Mouse (Mus musculus): Measurements from ENCODE around the gene Ddx54.

The Ddx54 gene

GRCm38 (mm10) chr5:120582002-120582401 lies 30.5 kb upstream of the Ddx54 start:
- 82% methylated on average over 9 of the region's 9 CpGs for WGBS

GRCm38 (mm10) chr5:120583511-120583910 lies 29.0 kb upstream of the Ddx54 start:
- 77% methylated on average over 4 of the region's 4 CpGs for WGBS

DNA sequence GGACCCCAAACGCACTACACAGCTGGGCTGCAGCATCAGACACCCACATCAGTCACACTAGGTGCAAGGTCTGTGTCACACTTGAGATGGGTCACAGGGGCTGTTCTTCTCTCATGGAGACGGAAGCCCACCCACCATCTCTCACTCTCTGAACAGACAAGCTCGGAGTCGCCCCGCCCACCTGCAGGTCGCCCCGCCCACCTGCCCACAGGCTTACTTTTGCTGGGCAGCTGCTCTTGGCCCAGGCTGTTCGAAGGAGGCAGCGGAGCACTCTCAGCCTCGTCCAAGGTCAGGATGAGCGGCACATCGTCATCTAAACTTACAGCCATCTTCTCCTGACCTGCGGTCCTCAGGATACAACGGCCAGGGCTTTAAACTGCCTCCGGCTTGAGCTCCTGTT lies 27.6 kb upstream of the Ddx54 start:
- 60% methylated on average over 15 of the region's 15 CpGs for WGBS

DNA sequence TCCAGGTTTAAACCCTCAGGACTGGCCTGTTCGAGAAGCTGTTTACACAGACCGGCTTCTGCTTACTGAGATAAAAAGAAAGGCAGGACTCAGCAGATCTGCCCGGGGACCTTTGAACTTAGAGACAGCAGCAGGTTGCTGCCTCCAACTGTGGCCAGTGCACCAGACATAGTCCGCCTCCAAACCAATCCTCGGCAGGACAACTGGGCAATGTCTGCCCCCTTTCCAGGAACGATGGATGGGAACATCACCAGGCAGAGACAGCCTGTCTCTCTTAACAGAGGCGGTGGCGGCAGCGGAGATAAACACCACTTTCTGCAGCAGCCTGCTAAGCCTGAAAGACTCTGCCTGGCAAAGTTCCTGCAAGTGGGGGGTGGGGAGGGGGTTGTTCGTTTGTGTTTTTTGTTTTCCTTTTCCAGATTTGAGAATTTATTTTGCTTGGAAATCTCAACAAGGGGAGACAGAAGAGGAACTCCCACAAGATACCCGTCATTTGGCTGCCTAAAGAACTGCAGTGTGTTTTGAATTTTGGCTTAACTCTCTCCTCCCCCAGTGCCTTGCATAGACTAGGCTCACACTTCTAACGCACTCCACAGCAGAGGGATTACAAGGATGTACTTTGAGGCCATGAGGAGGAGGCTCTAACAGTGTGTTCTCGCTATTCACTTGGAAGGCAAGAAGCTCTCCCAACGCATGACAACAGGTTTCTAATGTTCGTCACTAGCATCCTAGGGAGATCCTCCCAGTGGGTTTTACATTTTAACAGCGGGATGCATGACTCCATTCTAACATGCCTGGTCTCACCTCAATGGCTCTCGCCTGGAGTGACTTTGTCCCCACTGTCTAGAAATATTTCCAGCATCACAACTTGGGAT lies 25.6 kb upstream of the Ddx54 start:
- WGBS = 8% methylated on average over 17 of the region's 17 CpGs

DNA sequence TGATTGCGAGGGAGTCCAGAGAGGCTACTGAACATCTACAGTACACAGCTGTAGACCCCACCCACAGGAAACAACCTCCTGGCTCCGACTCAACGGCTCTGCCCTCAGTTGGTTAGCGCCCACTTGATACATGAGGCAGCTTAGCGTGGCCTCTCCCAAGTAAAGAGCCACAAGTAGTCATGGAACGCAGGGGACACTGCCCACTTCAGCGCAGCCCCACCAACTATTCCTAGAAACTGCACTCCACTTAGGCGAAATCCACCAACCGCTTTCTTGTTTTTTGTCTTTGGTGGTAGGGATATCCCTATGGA lies 25.0 kb upstream of the Ddx54 start:
- 9% methylated on average over 9 of the region's 9 CpGs for WGBS

DNA sequence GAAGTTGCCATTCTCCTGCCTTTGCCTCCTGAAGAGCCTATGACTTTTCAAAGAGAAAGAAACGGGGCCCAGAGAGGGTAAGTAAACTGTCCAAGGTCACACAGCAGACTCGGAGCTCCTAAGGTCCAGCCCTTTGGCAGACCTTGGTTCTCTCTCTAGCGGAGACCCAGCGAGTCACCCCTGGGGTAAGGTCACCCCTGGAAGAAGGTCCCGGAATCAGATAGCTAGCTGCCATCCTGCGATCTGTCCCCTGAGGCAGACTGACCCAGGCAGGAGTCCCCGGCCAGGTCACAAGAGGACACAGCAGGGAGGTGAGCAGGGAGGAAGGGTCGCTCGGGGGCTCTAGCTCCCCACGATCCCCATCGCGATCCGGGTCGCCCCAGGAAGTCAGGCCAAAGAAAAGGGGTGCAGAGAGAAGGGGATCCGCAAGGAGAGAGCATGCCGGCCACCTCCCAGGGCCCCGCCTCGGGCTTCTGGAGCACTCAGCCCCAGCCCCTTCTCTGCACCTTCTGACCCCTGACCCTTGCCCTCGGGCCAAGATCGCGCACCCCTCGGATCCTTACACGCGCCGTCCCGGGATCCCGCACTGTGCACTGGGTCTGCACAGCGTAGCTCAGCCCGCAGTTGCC lies 24.5 kb upstream of the Ddx54 start:
- 1% methylated on average over 28 of the region's 29 CpGs for WGBS

DNA sequence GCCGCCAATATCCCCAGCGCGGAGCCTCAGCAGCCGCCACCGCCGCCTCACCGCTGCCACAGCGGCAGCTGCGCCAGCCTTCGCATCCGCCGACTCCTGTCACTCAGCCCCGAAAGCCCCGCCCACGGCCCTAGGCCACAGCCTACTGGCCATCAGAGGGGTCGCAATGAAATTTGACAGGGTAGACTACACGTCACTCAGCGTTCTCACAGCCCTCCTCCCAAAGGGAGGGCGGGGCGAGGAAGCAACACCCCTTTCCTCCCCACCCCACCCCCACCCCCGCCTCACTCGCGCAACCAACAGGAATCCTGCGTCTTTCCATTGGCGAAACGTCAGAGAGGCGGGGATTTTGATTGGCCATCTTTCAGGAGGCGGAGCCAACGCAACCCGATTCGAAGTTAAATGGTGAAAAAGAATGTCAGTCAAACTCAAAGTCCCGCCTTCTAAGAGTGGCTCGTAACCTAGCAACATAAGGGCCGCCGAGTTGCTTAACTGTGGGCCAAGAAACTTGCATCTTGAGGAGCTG lies 23.9 kb upstream of the Ddx54 start, which contains the start of the genes Tpcn1 and Iqcd:
Gene Tpcn1 (minus strand): TSS at position 105 of the 526 bp plus-strand sequence.
Gene Iqcd (plus strand): TSS at position 448 of the 526 bp plus-strand sequence.
- WGBS = under 1% methylated on average over 35 of the region's 35 CpGs

GRCm38 (mm10) chr5:120590356-120591010 lies 22.1 kb upstream of the Ddx54 start:
- 81% methylated on average over 16 of the region's 16 CpGs for WGBS

GRCm38 (mm10) chr5:120592141-120592540 lies 20.4 kb upstream of the Ddx54 start:
- 74% methylated on average over 7 of the region's 7 CpGs for WGBS

DNA sequence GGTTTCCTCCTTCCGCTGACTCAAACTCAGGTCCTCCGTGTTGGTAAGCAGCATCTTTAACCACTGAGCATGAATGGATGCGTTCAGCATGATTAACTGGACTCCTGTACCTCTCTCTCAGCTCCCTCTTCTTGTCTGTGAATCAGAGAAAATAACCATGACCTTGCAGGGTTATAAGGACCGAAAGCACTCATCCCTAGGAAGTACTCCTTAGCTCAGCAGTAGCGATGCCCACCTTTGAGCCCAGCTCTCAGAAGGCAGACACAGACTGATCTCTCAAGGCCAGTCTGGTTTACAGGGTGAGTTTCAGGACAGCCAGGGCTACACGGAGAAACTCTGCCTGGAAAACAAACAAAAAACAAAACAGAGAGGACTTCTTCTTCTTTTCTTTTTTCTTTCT lies 18.1 kb upstream of the Ddx54 start:
- 92% methylated on average over 6 of the region's 6 CpGs for WGBS

DNA sequence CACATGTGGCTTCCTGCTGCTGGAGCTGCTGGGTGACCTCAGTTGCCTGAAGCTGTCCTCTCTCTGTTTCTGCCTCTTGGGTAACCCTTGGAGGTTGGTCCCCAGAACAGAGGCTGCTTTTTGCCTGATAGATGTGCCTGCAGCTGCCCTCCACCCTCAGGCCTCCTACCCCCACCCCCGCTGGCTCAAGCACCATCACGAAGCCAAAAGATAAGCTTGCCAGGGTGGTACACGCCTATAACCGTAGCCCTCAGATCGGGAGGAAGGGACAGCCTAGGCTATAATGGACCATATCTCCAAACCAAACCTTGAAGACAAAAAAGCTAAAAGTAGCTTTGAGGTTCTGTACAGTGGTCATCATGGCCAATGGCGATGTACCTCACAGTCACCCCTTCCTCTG lies 12.9 kb upstream of the Ddx54 start:
- 93% methylated on average over 6 of the region's 6 CpGs for WGBS

DNA sequence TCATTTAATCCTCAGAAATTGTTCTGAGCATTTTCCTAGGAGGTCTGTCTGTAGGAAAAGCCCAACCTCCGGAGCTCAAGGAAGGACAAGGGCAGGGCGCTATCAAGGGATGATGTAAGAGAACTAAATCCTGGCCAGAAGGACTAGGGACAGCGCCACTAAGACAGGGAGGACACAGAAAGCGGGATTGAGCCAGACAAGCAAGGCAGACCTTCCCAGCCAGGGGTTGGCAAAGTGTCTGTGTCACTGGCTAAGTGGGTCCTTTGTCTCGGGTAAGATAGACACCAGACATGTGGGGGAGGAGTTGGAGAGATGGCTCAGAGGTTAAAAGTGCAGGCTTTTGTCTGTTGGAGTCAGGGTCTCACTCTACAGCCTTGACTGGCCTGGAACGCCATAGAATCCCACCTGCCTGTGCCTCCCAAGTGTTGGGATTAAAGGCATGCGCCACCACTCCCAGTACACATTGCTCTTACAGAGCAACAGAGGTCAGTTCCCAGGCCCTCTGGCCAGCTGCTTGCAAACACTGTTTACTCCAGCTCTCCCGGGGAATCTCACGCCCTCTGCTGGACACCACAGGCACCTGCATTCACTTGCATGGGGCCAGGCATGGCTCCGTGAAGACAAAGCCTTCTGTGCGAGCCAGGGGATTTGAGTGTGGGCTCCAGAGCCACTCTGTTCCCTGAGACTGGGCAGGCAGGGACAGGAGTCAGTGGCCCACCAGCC lies 11.4 kb upstream of the Ddx54 start:
- WGBS = 61% methylated on average over 11 of the region's 11 CpGs

DNA sequence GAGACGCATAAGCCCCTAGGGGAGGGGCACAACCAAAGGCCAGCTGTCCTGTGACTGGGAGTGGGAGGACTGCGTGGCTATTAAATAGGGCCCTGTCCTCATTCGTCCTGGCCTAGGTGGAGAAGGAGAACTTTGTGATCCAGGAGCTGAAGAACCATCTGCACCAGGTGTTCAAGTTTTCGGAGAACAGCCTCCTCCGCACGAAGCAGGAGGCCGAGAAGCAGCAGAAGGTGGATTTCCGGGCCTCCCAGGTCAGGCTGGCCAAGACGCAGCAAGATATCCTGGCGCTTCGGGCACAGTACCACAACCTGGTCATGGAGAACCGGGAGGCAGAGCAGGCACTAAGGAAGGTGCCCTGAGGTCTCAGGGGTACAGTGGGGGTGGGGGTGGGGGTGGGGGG lies 10.3 kb upstream of the Ddx54 start:
- 94% methylated on average over 12 of the region's 12 CpGs for WGBS

GRCm38 (mm10) chr5:120603515-120603914 lies 9.0 kb upstream of the Ddx54 start:
- WGBS = 63% methylated on average over 7 of the region's 7 CpGs

GRCm38 (mm10) chr5:120604839-120605238 lies 7.7 kb upstream of the Ddx54 start:
- WGBS = 3% methylated on average over 6 of the region's 6 CpGs

- 3% methylated on average over 10 of the region's 10 CpGs for WGBS
Observed at GRCm38 (mm10) chr5:120605241-120605661, 7.3 kb upstream of the Ddx54 start.

DNA sequence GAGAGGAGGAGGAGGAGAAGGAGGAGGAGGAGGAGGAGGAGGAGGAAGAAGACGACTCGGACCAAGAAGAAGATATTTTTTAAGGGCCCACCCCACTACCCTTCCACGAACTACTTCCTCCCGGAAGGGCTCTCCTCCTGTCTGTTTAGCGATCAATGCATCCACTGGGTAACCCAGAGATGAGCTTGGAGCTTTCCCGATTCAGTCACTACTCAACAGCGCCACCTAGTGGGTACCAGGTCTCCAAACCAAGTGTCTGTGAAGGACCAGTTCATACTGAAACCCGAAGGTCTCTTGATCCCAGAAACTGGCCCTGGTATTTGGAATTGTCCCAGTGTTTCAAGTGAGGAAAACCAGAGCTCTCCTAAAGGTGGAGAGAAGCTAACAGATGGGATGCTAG lies 6.9 kb upstream of the Ddx54 start:
- 0% methylated on average over 8 of the region's 8 CpGs for WGBS

DNA sequence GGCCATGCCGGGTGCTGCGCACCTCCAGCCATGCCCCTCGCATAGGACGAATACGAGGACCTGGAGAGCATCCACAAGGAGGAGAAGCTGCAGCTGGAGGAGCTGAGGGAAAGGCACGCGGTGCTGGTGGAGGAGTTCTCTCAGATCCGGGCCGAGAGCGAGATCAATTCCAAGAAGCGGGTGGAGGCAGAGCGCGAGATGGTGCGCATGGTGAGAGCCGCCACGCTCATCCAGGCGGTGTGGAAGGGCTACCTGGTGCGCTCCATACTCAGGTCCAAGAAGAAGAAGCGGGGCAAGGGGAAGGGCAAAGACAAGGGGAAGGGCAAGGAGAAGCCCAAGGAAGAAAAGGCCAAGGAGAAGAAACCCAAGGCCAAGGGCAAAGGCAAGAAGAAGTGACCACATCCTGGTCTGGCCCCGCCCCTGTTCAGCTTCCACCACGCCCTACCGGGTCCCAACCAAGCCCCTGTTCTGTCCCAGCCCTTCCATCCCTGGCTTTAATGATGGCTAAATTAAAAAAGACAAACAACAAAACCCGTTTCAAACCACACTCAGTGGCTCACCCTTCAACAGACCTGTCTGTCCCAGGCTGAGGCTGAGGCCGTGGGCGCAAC lies 5.8 kb upstream of the Ddx54 start:
- WGBS = 68% methylated on average over 25 of the region's 25 CpGs

- 75% methylated on average over 3 of the region's 3 CpGs for WGBS
Observed at GRCm38 (mm10) chr5:120607335-120607734, 5.2 kb upstream of the Ddx54 start.

DNA sequence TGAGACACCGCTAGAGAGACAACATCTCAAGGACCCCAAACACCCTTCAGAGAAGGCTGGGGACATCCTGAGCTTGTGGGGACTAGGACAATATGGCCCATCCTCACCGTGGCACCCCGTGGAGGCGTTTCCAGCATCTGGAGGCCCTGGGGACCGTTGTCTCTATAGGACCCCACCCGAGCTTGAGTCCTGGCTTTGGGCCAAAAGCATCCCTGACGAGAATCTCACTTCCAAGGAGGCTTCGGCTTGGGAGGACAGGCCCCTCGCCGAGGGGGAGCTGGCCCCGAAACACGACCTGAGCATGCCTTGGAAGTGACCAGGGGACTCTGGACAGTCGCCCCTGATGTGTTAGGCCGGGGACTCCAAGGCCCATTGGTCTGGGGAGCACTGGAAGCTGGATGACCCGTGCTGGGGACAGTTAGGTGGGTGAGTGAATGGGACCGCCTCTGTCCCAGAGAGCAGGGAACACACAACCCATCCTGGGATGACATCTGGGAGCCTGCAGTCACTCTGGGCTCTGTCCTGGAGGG lies 3.2 kb upstream of the Ddx54 start:
- WGBS = 77% methylated on average over 16 of the region's 16 CpGs

GRCm38 (mm10) chr5:120610906-120611305 lies 1.6 kb upstream of the Ddx54 start:
- WGBS = 84% methylated on average over 5 of the region's 5 CpGs
